Mouse (Mus musculus) lung, embryonic 14.5 days (tissue): ENCODE measurements around the gene BC052040. TPM values are rescaled to one million over a fixed set of nuclear protein-coding genes. Genes with fewer than 3 reads are reported as not detected.

Source experiments
- ATAC-seq: fragments of 200-750 bp; cut with Nextera tagmentation; 2 replicates; pipeline ENCODE4 v1.8.0; 2017; ENCODE audit warnings: mild to moderate bottlenecking, moderate TSS enrichment, moderate library complexity; ENCODE audit not compliant: insufficient read depth
- DNase-seq: peaks from one replicate; pipeline ENCODE4 v3.0.0-alpha.2; 2015
- H3K27ac ChIP-seq: fragments of 300-500 bp; sonication (generic); 2 replicates; pipeline ENCODE4 v1.5.1; 2014; ENCODE audit warnings: low read depth, mild to moderate bottlenecking, moderate library complexity
- H3K27me3 ChIP-seq: fragments of 300-500 bp; sonication (generic); 2 replicates; pipeline ENCODE4 v1.6.1; 2014; ENCODE audit warnings: low read length, control low read depth; ENCODE audit not compliant: insufficient read depth
- H3K36me3 ChIP-seq: fragments of 300-500 bp; sonication (generic); 2 replicates; pipeline ENCODE4 v1.6.1; 2014; ENCODE audit warnings: control low read depth; ENCODE audit not compliant: insufficient read depth
- H3K4me1 ChIP-seq: fragments of 300-500 bp; sonication (generic); 2 replicates; pipeline ENCODE4 v1.6.1; 2014; ENCODE audit warnings: antibody characterized with exemption, control low read depth; ENCODE audit not compliant: insufficient read depth
- H3K4me2 ChIP-seq: fragments of 300-500 bp; sonication (generic); 2 replicates; pipeline ENCODE4 v1.6.1; 2014; ENCODE audit warnings: mild to moderate bottlenecking
- H3K4me3 ChIP-seq: fragments of 300-500 bp; sonication (generic); 2 replicates; pipeline ENCODE4 v1.5.1; 2014; ENCODE audit warnings: low read depth, low read length
- H3K9ac ChIP-seq: fragments of 300-500 bp; sonication (generic); 2 replicates; pipeline ENCODE4 v1.6.1; 2014
- H3K9me3 ChIP-seq: fragments of 300-500 bp; sonication (generic); 2 replicates; pipeline ENCODE4 v1.6.1; 2016; ENCODE audit warnings: low read depth, low read length, control low read depth
- CTCF ChIP-seq: IDR thresholded peaks from 2 replicates; pipeline ENCODE4 v1.5.1; 2016; ENCODE audit warnings: antibody characterized with exemption, low read depth
- WGBS: fragments of 180-500 bp; shearing (Covaris S2); extraction: QIAGEN DNeasy Blood & Tissue Kit; methylation state at CpG from one replicate; pipeline ENCODE4 v1.1.7; 2014; 5-methylcytosine and 5-hydroxymethylcytosine counted together
- polyA plus RNA-seq: library from polyadenylated mRNA; unstranded; fragments of >200 nt; fragmentation: Nextera tagmentation; extraction: Ambion mirVana; gene quantifications from 2 replicates; pipeline ENCODE4 v1.2.1, GENCODE M21; 2014

Gene BC052040
- 11.2 and 11.7 TPM in 2 replicates for polyA plus RNA-seq

DNA sequence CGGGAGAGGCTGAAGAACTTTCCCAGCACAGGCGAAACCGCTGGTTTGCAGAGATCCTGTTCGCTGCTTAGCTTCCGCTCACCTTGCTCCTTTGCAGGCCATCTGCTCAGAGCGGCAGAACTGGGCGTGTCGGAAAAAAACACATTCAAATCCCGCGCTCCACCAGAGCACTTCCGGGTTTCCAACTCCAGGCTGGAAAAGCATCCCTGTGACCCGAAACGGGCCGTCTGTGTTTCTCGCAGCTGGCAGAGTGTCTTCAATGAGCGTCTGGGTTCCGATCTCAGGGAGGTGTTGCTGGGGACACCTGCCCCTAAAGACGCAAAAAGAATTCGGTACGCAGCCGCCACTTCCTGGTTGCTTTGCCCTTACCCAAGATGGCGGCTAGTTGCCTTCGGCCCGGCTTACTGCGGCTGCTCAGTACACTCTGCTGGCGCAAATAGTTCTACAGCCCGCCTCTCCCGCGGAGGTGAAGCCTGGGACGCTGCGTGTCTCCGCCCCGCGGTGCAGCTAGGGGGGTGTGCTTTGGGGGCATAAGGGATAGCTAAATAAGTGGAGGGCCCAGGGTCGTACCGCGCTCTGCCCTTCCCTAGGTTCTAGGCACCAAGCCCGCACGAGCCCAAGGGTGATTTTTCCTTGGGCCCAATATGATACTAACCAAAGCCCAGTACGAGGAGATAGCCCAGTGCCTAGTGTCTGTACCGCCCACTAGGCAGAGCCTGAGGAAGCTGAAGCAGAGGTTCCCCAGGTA is at the start of gene BC052040:
TSS of gene BC052040 (plus strand) at position 476 of the 748 bp plus-strand sequence.
- WGBS = under 1% methylated on average over 41 of the region's 41 CpGs
- H3K9me3 ChIP-seq = no peaks in the 10 kb centered on the region
- peak; percentile 98 for ATAC-seq

DNA sequence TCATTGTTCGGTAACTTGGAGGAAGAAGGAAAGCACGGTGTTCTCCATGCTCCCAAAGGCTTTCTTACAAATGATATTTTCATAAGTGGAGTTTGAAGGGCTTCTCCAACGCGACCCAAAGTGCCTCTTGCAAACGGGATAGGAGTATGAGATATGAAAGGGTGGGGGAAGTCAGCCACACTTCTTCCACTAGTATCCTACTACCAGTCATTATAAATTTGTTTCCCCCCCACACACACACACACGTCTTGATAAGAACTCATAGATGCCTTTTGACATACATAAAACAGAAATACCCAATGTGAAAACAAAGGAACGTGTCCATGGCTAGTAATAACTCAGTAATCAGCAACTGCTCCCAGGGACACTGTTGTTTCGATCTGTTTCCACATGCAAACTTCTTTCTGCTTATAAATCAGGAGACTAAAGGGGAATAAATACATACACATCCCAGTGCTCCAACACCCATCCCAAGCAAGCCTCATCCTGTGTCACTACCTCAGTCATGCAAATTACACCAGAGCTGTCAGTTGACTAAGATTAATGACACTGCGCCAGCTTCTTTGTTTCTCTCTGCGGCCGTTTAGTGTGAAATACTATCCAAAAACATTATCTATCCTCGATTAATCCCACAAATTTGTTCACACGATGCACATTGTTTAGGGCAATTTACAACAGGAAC is 43.4 kb upstream of the BC052040 start:
- H3K36me3 ChIP-seq = no peaks in the 10 kb centered on the region
- no peak overlapping the region for H3K9ac ChIP-seq
- H3K27me3 ChIP-seq = no peaks in the 10 kb centered on the region
- no peak for TF ChIP-seq CTCF
- H3K4me2 ChIP-seq = no peak overlapping the region
- H3K4me1 ChIP-seq = no peaks in the 10 kb centered on the region
- no peaks in the 10 kb centered on the region for H3K9me3 ChIP-seq
- H3K4me3 ChIP-seq = no peak overlapping the region
- no peak for DNase-seq
- H3K27ac ChIP-seq = no peak overlapping the region
- WGBS = 31% methylated on average over 13 of the region's 13 CpGs
- ATAC-seq = no peak

More for the DNA sequence above, at the start of gene BC052040:
- Histone ChIP-seq H3K4me3 (peak within 1 kb of the TSS; percentile 68), H3K36me3 (no peaks in the 10 kb centered on the region), H3K27me3 (no peaks in the 10 kb centered on the region), H3K27ac (peak within 1 kb of the TSS; percentile 76), H3K4me1 (peaks cover 10% of the 10 kb centered on the region; the same call in 1 of the 2 replicates), H3K4me2 (peak within 1 kb of the TSS; percentile 82), H3K9ac (peak within 1 kb of the TSS; percentile 71)
- TF ChIP-seq CTCF = no peak; the same call in 1 of the 2 replicates
- peak; percentile 95 for DNase-seq

DNA sequence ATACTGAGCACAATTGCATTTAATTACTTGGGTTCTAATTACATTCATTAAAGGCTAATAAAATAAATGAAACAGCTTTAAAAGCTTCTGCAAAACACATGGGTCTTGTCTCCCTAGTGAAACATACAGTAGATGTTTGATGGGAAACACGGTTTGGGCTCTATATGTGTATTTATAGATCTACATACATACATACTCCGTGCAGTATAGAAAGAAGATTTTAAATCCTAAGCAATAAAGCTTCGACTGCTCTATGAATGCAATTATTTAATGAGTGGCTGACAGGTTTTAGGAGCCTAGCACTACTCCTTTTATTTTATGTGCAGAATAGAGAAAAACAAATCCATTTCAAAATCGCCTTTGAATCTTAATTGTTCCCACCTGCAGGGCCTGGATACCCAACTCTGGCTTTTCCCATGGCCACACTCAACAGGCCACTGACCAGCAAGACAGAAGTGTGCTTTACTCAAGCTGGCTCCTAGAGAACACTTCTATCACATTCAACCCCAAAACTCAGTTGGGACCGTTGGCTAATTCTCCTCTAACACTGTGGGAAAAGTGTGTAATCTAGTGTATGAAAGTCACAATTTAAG is 42.7 kb upstream of the BC052040 start:
- Histone ChIP-seq H3K4me2 (no peak overlapping the region), H3K4me1 (no peaks in the 10 kb centered on the region), H3K36me3 (no peaks in the 10 kb centered on the region), H3K9ac (no peak overlapping the region), H3K27ac (no peak overlapping the region), H3K27me3 (no peaks in the 10 kb centered on the region), H3K4me3 (no peak overlapping the region), H3K9me3 (no peaks in the 10 kb centered on the region)
- no peak for DNase-seq
- ATAC-seq = no peak
- no peak for TF ChIP-seq CTCF
- WGBS = 60% methylated on average over 5 of the region's 5 CpGs

DNA sequence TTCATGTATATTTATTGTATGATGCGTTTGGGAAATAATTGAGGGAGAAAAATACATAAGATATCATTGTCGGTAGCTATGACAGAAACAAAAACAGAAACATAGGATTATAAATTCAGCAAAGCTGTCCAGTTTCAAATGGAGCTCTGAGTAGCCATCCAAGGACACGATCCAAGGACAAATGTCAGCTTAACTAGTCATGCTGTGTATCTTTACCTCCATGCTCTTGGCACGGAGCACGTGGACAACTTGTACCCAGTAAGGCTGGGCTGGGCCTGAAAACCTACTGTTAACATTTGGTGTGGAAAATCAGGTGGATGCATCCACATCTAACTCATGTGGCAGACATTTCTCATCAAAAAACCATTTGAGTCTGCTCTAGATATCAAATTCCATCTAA is 41.8 kb upstream of the BC052040 start:
- TF ChIP-seq CTCF = no peak
- Histone ChIP-seq H3K27ac (no peak overlapping the region), H3K9ac (no peak overlapping the region), H3K4me2 (no peak overlapping the region), H3K27me3 (no peaks in the 10 kb centered on the region), H3K9me3 (no peaks in the 10 kb centered on the region), H3K4me1 (no peaks in the 10 kb centered on the region), H3K36me3 (no peaks in the 10 kb centered on the region), H3K4me3 (no peak overlapping the region)
- DNase-seq (no peak), ATAC-seq (no peak)
- 80% methylated on average over 5 of the region's 5 CpGs for WGBS

DNA sequence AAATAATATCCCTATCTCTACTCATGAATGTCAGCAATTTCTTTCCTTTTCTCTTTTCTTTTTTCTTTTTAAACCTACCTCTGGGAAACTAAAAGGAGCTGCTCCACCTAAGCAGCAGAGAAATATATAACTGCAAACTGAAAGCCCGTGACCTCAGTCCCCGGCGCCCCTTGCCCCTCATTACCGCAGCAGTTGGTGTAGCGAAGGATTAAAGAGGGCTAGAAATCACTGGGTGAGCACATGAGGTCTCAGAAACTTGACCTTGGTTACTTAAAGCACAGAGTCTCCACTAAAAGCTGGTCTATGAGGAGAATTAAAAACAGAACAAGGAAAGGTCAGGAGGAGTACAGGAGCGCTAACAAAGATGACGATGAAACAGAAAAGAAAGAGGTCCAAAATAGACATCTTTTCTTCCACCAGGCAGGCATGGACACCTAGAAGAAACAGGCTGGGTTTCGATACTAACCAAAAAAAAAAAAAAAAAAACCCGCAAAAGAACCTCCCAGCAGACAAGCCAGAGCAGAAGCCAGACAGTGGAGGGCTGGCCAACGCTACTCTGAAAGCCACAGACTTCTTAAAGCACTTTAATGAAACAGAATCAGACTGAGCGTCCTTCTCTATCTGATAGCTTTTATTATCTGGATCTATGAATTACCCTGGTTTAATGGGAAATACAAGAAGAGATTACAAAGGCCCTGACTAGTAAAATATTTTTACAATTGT is 39.0 kb upstream of the BC052040 start:
- no peak for TF ChIP-seq CTCF
- no peak for ATAC-seq
- H3K9me3 ChIP-seq = no peaks in the 10 kb centered on the region
- no peaks in the 10 kb centered on the region for H3K4me1 ChIP-seq
- H3K9ac ChIP-seq = no peak overlapping the region
- H3K36me3 ChIP-seq = no peaks in the 10 kb centered on the region
- H3K4me3 ChIP-seq = no peak overlapping the region
- no peaks in the 10 kb centered on the region for H3K27me3 ChIP-seq
- H3K4me2 ChIP-seq = no peak overlapping the region
- DNase-seq = no peak
- WGBS = 68% methylated on average over 11 of the region's 11 CpGs
- H3K27ac ChIP-seq = no peak overlapping the region

DNA sequence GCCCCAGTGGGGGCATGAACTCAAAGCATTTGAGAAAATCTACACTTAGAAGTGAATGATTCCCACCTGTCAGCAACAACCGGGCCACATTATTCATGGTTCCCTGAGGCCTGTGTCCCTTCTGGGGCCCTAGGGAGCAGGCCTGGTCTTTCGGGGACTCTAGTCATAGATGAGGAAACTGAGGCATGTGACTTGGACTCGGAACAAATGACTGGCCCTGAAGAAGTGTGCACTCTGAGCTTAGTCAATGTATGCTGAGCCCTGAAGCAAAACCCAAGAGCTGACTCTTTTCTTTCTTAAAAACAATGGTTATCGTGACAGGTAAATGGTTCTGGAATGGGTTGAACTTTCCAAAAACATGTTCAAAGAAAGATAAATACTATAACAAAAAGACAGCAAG is 38.3 kb upstream of the BC052040 start:
- no peaks in the 10 kb centered on the region for H3K27me3 ChIP-seq
- WGBS = 87% methylated on average over 4 of the region's 4 CpGs
- no peaks in the 10 kb centered on the region for H3K36me3 ChIP-seq
- H3K27ac ChIP-seq = no peak overlapping the region
- DNase-seq = no peak
- no peak for TF ChIP-seq CTCF
- ATAC-seq = no peak
- no peak overlapping the region for H3K4me2 ChIP-seq
- no peaks in the 10 kb centered on the region for H3K4me1 ChIP-seq
- H3K9ac ChIP-seq = no peak overlapping the region
- H3K9me3 ChIP-seq = no peaks in the 10 kb centered on the region
- H3K4me3 ChIP-seq = no peak overlapping the region
